Mouse (Mus musculus) forebrain, postnatal 0 days (tissue): ENCODE data around the gene Tmem230. TPM values are rescaled to one million over a fixed set of nuclear protein-coding genes. Genes with fewer than 3 reads are reported as not detected.

Experiments
- ATAC-seq: fragments of 200-750 bp; cut with Nextera tagmentation; 2 replicates; pipeline ENCODE4 v1.8.0; 2017; ENCODE audit warnings: mild to moderate bottlenecking, moderate library complexity
- DNase-seq: peaks from one replicate; pipeline ENCODE4 v3.0.0-alpha.2; 2015
- H3K27ac ChIP-seq: fragments of 300-500 bp; sonication (generic); 2 replicates; pipeline ENCODE4 v1.5.1; 2014; ENCODE audit warnings: low read depth, mild to moderate bottlenecking, antibody characterized with exemption, low read length, moderate library complexity, mixed read lengths
- H3K27me3 ChIP-seq: fragments of 300-500 bp; sonication (generic); 2 replicates; pipeline ENCODE4 v1.6.1; 2014; ENCODE audit warnings: mild to moderate bottlenecking, low read length, mixed read lengths; ENCODE audit not compliant: insufficient read depth
- H3K36me3 ChIP-seq: fragments of 300-500 bp; sonication (generic); 2 replicates; pipeline ENCODE4 v1.6.1; 2014; ENCODE audit warnings: mild to moderate bottlenecking, moderate library complexity; ENCODE audit not compliant: insufficient read depth
- H3K4me1 ChIP-seq: fragments of 300-500 bp; sonication (generic); 2 replicates; pipeline ENCODE4 v1.6.1; 2014; ENCODE audit warnings: antibody characterized with exemption; ENCODE audit not compliant: insufficient read depth
- H3K4me2 ChIP-seq: fragments of 300-500 bp; sonication (generic); 2 replicates; pipeline ENCODE4 v1.6.1; 2014; ENCODE audit warnings: low read depth, mild to moderate bottlenecking, moderate library complexity
- H3K4me3 ChIP-seq: fragments of 300-500 bp; sonication (generic); 2 replicates; pipeline ENCODE4 v1.5.1; 2014; ENCODE audit warnings: low read depth, low read length, mixed read lengths
- H3K9ac ChIP-seq: fragments of 300-500 bp; sonication (generic); 2 replicates; pipeline ENCODE4 v1.6.1; 2014; ENCODE audit warnings: mild to moderate bottlenecking
- H3K9me3 ChIP-seq: fragments of 300-500 bp; sonication (generic); 2 replicates; pipeline ENCODE4 v1.6.1; 2016; ENCODE audit warnings: low read length
- CTCF ChIP-seq: sonication (generic); IDR thresholded peaks from 2 replicates; pipeline ENCODE4 v1.5.1; 2016; ENCODE audit warnings: antibody characterized with exemption, control low read depth, low read depth
- WGBS: fragments of 180-500 bp; shearing (Covaris S2); extraction: QIAGEN DNeasy Blood & Tissue Kit; methylation state at CpG from one replicate; pipeline ENCODE4 v1.1.7; 2014; 5-methylcytosine and 5-hydroxymethylcytosine counted together
- polyA plus RNA-seq: library from polyadenylated mRNA; unstranded; fragments of >200 nt; fragmentation: Nextera tagmentation; extraction: Ambion mirVana; gene quantifications from 2 replicates; pipeline ENCODE4 v1.2.1, GENCODE M21; 2015
- total RNA-seq: library from RNA; depleted of rRNA; stranded (reverse); fragments of >200 nt; gene quantifications from 2 replicates; pipeline ENCODE4 v1.2.3, GENCODE M21; 2014

Tmem230 gene
- total and polyA plus RNA-seq, 2 experiments from 2014 or later: 47.0 to 47.1 TPM

- H3K4me2 ChIP-seq: no peak overlapping the region
- no peak for TF ChIP-seq CTCF
- H3K36me3 ChIP-seq: no peaks in the 10 kb centered on the region
- no peak overlapping the region for H3K27ac ChIP-seq
- WGBS: 91% methylated on average over 10 of the region's 10 CpGs
- H3K4me1 ChIP-seq: no peaks in the 10 kb centered on the region
- no peaks in the 10 kb centered on the region for H3K9me3 ChIP-seq
- ATAC-seq (no peak), DNase-seq (no peak)
- H3K9ac ChIP-seq: no peak overlapping the region
- no peaks in the 10 kb centered on the region for H3K27me3 ChIP-seq
- H3K4me3 ChIP-seq: no peak overlapping the region
These were observed 33.0 kb upstream of the Tmem230 start for GRCm38 (mm10) chr2:132280518-132281120.

- DNase-seq (no peak), ATAC-seq (no peak)
- Histone ChIP-seq H3K27ac (no peak overlapping the region), H3K36me3 (no peaks in the 10 kb centered on the region), H3K9ac (no peak overlapping the region), H3K4me3 (no peak overlapping the region), H3K9me3 (no peaks in the 10 kb centered on the region), H3K4me2 (no peak overlapping the region), H3K4me1 (no peaks in the 10 kb centered on the region), H3K27me3 (no peaks in the 10 kb centered on the region)
- TF ChIP-seq CTCF: no peak
- 76% methylated on average over 4 of the region's 4 CpGs for WGBS
These were observed 32.4 kb upstream of the Tmem230 start for GRCm38 (mm10) chr2:132279978-132280377.

GRCm38 (mm10) chr2:132279336-132279882, 31.8 kb upstream of the Tmem230 start:
- TF ChIP-seq CTCF: no peak
- 61% methylated on average over 3 of the region's 3 CpGs for WGBS
- Histone ChIP-seq H3K27ac (no peak overlapping the region), H3K36me3 (no peaks in the 10 kb centered on the region), H3K9ac (no peak overlapping the region), H3K4me1 (no peaks in the 10 kb centered on the region), H3K4me2 (no peak overlapping the region), H3K4me3 (no peak overlapping the region), H3K9me3 (no peaks in the 10 kb centered on the region), H3K27me3 (no peaks in the 10 kb centered on the region)
- ATAC-seq (no peak), DNase-seq (no peak)

- no peak overlapping the region for H3K27ac ChIP-seq
- ATAC-seq (no peak), DNase-seq (no peak)
- H3K9ac ChIP-seq: no peak overlapping the region
- H3K4me3 ChIP-seq: no peak overlapping the region
- H3K36me3 ChIP-seq: no peaks in the 10 kb centered on the region
- H3K4me2 ChIP-seq: no peak overlapping the region
- 75% methylated on average over 8 of the region's 8 CpGs for WGBS
- no peaks in the 10 kb centered on the region for H3K9me3 ChIP-seq
- H3K27me3 ChIP-seq: no peaks in the 10 kb centered on the region
- TF ChIP-seq CTCF: no peak
- no peaks in the 10 kb centered on the region for H3K4me1 ChIP-seq
These were observed 30.8 kb upstream of the Tmem230 start for GRCm38 (mm10) chr2:132278273-132278853.

GRCm38 (mm10) chr2:132276249-132276648, 28.6 kb upstream of the Tmem230 start:
- TF ChIP-seq CTCF: no peak
- no peak overlapping the region for H3K4me3 ChIP-seq
- H3K27me3 ChIP-seq: no peaks in the 10 kb centered on the region
- ATAC-seq (no peak), DNase-seq (no peak)
- no peaks in the 10 kb centered on the region for H3K36me3 ChIP-seq
- WGBS: 84% methylated on average over 4 of the region's 4 CpGs
- no peak overlapping the region for H3K27ac ChIP-seq
- H3K9ac ChIP-seq: no peak overlapping the region
- H3K4me2 ChIP-seq: no peak overlapping the region
- H3K9me3 ChIP-seq: no peaks in the 10 kb centered on the region
- no peaks in the 10 kb centered on the region for H3K4me1 ChIP-seq

- H3K9ac ChIP-seq: no peak overlapping the region
- WGBS: 70% methylated on average over 4 of the region's 4 CpGs
- H3K4me2 ChIP-seq: no peak overlapping the region
- 0 out of 2 replicates have a peak, but pooled peaks have one; percentile 18 for TF ChIP-seq CTCF
- ATAC-seq (no peak), DNase-seq (no peak)
- no peaks in the 10 kb centered on the region for H3K27me3 ChIP-seq
- H3K36me3 ChIP-seq: no peaks in the 10 kb centered on the region
- H3K27ac ChIP-seq: no peak overlapping the region
- no peaks in the 10 kb centered on the region for H3K4me1 ChIP-seq
- no peaks in the 10 kb centered on the region for H3K9me3 ChIP-seq
- H3K4me3 ChIP-seq: no peak overlapping the region
These were observed 27.9 kb upstream of the Tmem230 start for GRCm38 (mm10) chr2:132275527-132275926.

GRCm38 (mm10) chr2:132272694-132273389, 25.2 kb upstream of the Tmem230 start:
- no peak overlapping the region for H3K4me3 ChIP-seq
- DNase-seq (no peak), ATAC-seq (no peak)
- H3K27me3 ChIP-seq: no peaks in the 10 kb centered on the region
- H3K36me3 ChIP-seq: no peaks in the 10 kb centered on the region
- H3K4me2 ChIP-seq: no peak overlapping the region
- H3K4me1 ChIP-seq: no peaks in the 10 kb centered on the region
- H3K9ac ChIP-seq: no peak overlapping the region
- TF ChIP-seq CTCF: no peak
- H3K27ac ChIP-seq: no peak overlapping the region
- WGBS: 57% methylated on average over 6 of the region's 6 CpGs
- no peaks in the 10 kb centered on the region for H3K9me3 ChIP-seq
